Mouse (Mus musculus): Measurements from ENCODE around the gene Zfp651.

- TF ChIP-seq CTCF (IDR thresholded peaks at IDR 0.05; ENCODE audit: extremely low read depth, insufficient read depth, insufficient read length, insufficient replicate concordance) (no peak), POLR2A (IDR thresholded peaks at IDR 0.05; ENCODE audit: low read depth, low read length) (no peak)
Observed at GRCm38 (mm10) chr9:121777484-121778065, 18.4 kb downstream of the Zfp651 start, which contains the start of gene Klhl40.
